In genomic region chr6:34565176-34565880, GRCm38 (mm10) we compare ENCODE assay signal across 22 mouse cellular contexts. TPM values are rescaled to one million over a fixed set of nuclear protein-coding genes. Genes with fewer than 3 reads are reported as not detected.
DNase-seq lines count a peak whose midpoint lies in the region.
"Had no signal": no experiment of that assay in that cellular context is flagged by ENCODE, and none has a peak within 500 bp of the region (broad histone marks: within the 10 kb centered on the region; RNA-seq: fewer than 3 reads in every experiment).

No protein-coding gene starts in this region.

- no peak overlapping the region for H3K4me3 ChIP-seq in limb, embryonic 10.5 days
- H3K4me3 ChIP-seq: hindbrain, embryonic 10.5 days; limb, embryonic 15.5 days; liver, embryonic 15.5 days; lung, embryonic 15.5 days; megakaryocyte, embryonic 14.5 days; midbrain, embryonic 13.5 days; neural tube, embryonic 12.5 days had no signal

- no peaks in the 10 kb centered on the region for H3K27me3 ChIP-seq in limb, embryonic 10.5 days (ENCODE audit: low read depth, poor library complexity, severe bottlenecking)
- H3K27me3 ChIP-seq: limb, embryonic 15.5 days; liver, embryonic 15.5 days; lung, embryonic 15.5 days; megakaryocyte, embryonic 14.5 days; midbrain, embryonic 13.5 days; neural tube, embryonic 12.5 days had no signal

- DNase-seq in adrenal gland, adult (ENCODE audit: inconsistent age in 2 of 2, low spot score in 1 of 2), result peak; percentile 71 to 85
- no peak for DNase-seq in adrenal gland, postnatal 4 days (ENCODE audit: low spot score in 2 of 2)
- DNase-seq in adrenal gland, adult 2 months, result peak; percentile 76
- peak; percentile 73 for DNase-seq in brain, adult 2 months (ENCODE audit: low read depth, low spot score)
- DNase-seq in cerebellum, adult 9-11 months, result peak; percentile 31
- DNase-seq in natural killer cell, adult 2 months (ENCODE audit: low spot score in 2 of 2), result no peak
- no peak for DNase-seq in kidney, adult 18-20 months
- no peak for DNase-seq in limb, embryonic 10.5 days (ENCODE audit: low spot score)
- DNase-seq: forebrain, postnatal 0 days; heart, postnatal 10 days; layer of hippocampus, adult 9-11 months; lung, postnatal 36 days; right cerebral cortex, postnatal 14 days; spleen, adult 18-20 months had no signal

- H3K27ac ChIP-seq in limb, embryonic 10.5 days, result no peak overlapping the region
- H3K27ac ChIP-seq: hindbrain, embryonic 10.5 days; hindbrain, postnatal 0 days; limb, embryonic 15.5 days; liver, embryonic 15.5 days; lung, embryonic 15.5 days; midbrain, embryonic 13.5 days; neural tube, embryonic 12.5 days had no signal

- no peaks in the 10 kb centered on the region for H3K9me3 ChIP-seq in limb, embryonic 10.5 days (replicated peaks)
- H3K9me3 ChIP-seq: hindbrain, embryonic 10.5 days; limb, embryonic 15.5 days; liver, embryonic 15.5 days; lung, embryonic 15.5 days; megakaryocyte, embryonic 14.5 days; midbrain, embryonic 13.5 days; neural tube, embryonic 12.5 days had no signal

- WGBS in limb, embryonic 10.5 days, result 71% methylated on average over 7 of the region's 7 CpGs

- H3K36me3 ChIP-seq in limb, embryonic 10.5 days, result no peaks in the 10 kb centered on the region
- H3K36me3 ChIP-seq: hindbrain, embryonic 10.5 days; limb, embryonic 15.5 days; liver, embryonic 15.5 days; lung, embryonic 15.5 days; midbrain, embryonic 13.5 days; neural tube, embryonic 12.5 days had no signal

- H3K4me1 ChIP-seq in limb, embryonic 10.5 days, result no peaks in the 10 kb centered on the region
- H3K4me1 ChIP-seq: hindbrain, embryonic 10.5 days; limb, embryonic 15.5 days; liver, embryonic 15.5 days; lung, embryonic 15.5 days; midbrain, embryonic 13.5 days; neural tube, embryonic 12.5 days had no signal

RNA-seq across cellular contexts. Expression of gene Cald1, which starts 33.0 kb away (rescaled TPM):
- 100 to 1,000 TPM; 109 to 124 TPM for total RNA-seq in adrenal gland, postnatal 4 days (2021)
- total RNA-seq in adrenal gland, adult 2 months (2021), result 10 to 100 TPM; 82.4 to 89.0 TPM
- 5.4 and 5.6 TPM in 2 replicates for polyA plus RNA-seq in adrenal gland, adult 2 months (2012; rRNA removed)
- 89.4 and 131 TPM in 2 replicates for polyA plus RNA-seq in limb, embryonic 10.5 days (2016; fragmentation: Nextera tagmentation; extraction: Ambion mirVana)

Comparison
In these comparisons a context has a peak if more than half of its experiments do, and no peak if none do; other contexts are left out.
1. DNase-seq: peak in adrenal gland, adult (2 of 2), adrenal gland, adult 2 months (single experiment), brain, adult 2 months (single experiment) and cerebellum, adult 9-11 months (single experiment); none in adrenal gland, postnatal 4 days (0 of 2), natural killer cell, adult 2 months (0 of 2), kidney, adult 18-20 months (single experiment) and limb, embryonic 10.5 days (single experiment).